Mouse (Mus musculus) layer of hippocampus, postnatal 14 days (tissue): ENCODE results near the gene Cpne7. TPM values are rescaled to one million over a fixed set of nuclear protein-coding genes. Genes with fewer than 3 reads are reported as not detected.

Experiments used
- DNase-seq, 2 experiments: peaks; one replicate each; pipeline ENCODE4 v3.0.0; 2021 to 2022; ENCODE audit warnings: low spot score in 2 of 2, mixed read lengths in 1 of 2
- microRNA-seq, 2 experiments: library from miRNA; unstranded; fragments of <30 nt; microRNA quantifications; one replicate each; pipeline ENCODE4 v1.2.0; 2021
- total RNA-seq, 2 experiments: library from RNA; stranded (reverse); gene quantifications; 2 replicates each; pipeline ENCODE4 v1.2.3; 2021

Gene Cpne7
- total RNA-seq, 2 experiments from 2014 or later = 319 to 359 TPM

DNA sequence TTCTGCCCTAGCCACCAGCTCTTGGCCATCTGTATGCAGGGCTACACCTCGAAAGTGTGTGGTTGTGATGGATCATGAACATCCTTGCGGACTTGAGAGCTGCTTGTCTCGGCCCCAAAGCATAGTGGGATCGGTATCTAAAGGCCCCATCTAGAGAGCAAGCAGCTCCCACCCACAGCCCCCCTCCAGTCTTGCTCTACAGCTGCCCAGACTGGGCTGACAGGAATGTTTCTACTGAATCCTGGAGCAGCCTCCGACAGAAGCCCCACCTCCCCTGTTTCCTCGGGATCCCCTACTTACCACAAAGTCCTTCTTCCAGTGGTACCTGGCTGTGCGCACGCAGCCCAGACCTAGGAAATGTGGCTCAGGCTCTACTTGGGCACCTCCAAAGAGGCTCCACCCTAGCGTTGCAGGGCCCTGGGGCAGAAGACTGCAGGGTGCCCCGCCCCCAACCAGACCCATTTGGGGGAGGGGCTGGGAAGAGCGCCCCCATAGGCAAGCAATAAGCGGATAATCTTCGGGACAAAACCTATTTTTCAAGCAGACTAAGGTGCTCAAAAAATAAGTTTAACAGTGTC is 40.8 kb downstream of the Cpne7 start, which contains the start of gene Sult5a1:
TSS of gene Sult5a1 (minus strand) at position 428 of the 578 bp plus-strand sequence.
- no peak for DNase-seq

- DNase-seq = no peak
These were observed 64.2 kb downstream of the Cpne7 start for GRCm38 (mm10) chr8:123181391-123181790.

Small RNA genes lying within 50 kb of the gene (microRNA-seq; reads per million reads assigned to microRNA genes)
- gene Mir7079 (1.1 to 2.8 reads per million in 2 experiments), gene Mir7080 (372 to 377 reads per million in 2 experiments)

Other genes starting within 250 kb of the Cpne7 start
- 100 to 1,000 TPM; 152 to 159 TPM for gene Ankrd11, start 75.1 kb upstream of the Cpne7 start, total RNA-seq
- 10 to 100 TPM; 64.7 to 81.9 TPM for gene Spg7, start 54.4 kb upstream of the Cpne7 start, total RNA-seq
- 100 to 1,000 TPM; 390 to 435 TPM for gene Rpl13, start 15.0 kb upstream of the Cpne7 start, total RNA-seq
- 1 to 10 TPM; 2.2 to 2.9 TPM for gene Sult5a1, start 40.9 kb downstream of the Cpne7 start, total RNA-seq
- under 1 TPM; 0.50 to 0.71 TPM for gene Dpep1, start 68.9 kb downstream of the Cpne7 start, total RNA-seq
- gene Chmp1a, start 95.4 kb downstream of the Cpne7 start, total RNA-seq = 100 to 1,000 TPM; 114 to 131 TPM
- gene Spata33, start 95.5 kb downstream of the Cpne7 start, total RNA-seq = 10 to 100 TPM in 1 of 2 experiments, 1 to 10 TPM in 1; 9.5 to 10.6 TPM
- gene Cdk10, start 107.5 kb downstream of the Cpne7 start, total RNA-seq = 10 to 100 TPM; 74.0 to 82.4 TPM
- gene Spata2l, start 118.9 kb downstream of the Cpne7 start, total RNA-seq = 100 to 1,000 TPM; 106 to 111 TPM
- 10 to 100 TPM; 22.4 to 23.3 TPM for gene Zfp276, start 136.8 kb downstream of the Cpne7 start, total RNA-seq
- gene Vps9d1, start 137.0 kb downstream of the Cpne7 start, total RNA-seq = 10 to 100 TPM; 56.3 to 58.0 TPM
- gene Fanca, start 201.2 kb downstream of the Cpne7 start, total RNA-seq = 1 to 10 TPM; 2.6 to 5.3 TPM
- gene Spire2, start 215.3 kb downstream of the Cpne7 start, total RNA-seq = 10 to 100 TPM; 15.4 to 15.6 TPM